Mouse (Mus musculus) spleen, adult 2 months (tissue): ENCODE data around the gene Tcf3. TPM values are rescaled to one million over a fixed set of nuclear protein-coding genes. Genes with fewer than 3 reads are reported as not detected.

Experiments
- DNase-seq, 2 experiments: peaks; one replicate each; pipeline versions ENCODE4 v3.0.0 to v3.0.0-alpha.2; 2012 to 2021; ENCODE audit warnings: low spot score in 2 of 2, low read depth in 1 of 2
- H3K27ac ChIP-seq: fragments of 200-500 bp; 2 replicates; pipeline ENCODE4 v1.5.1; 2012; ENCODE audit warnings: low read length, inconsistent platforms; ENCODE audit not compliant: insufficient read depth
- H3K27me3 ChIP-seq: fragments of 200-500 bp; 2 replicates; pipeline ENCODE4 v1.6.1; 2012; ENCODE audit warnings: mild to moderate bottlenecking, moderate library complexity, low read length, inconsistent platforms; ENCODE audit not compliant: control insufficient read depth, insufficient read depth
- H3K36me3 ChIP-seq: fragments of 200-500 bp; 2 replicates; pipeline ENCODE4 v1.6.1; 2012; ENCODE audit warnings: mild to moderate bottlenecking, low read length, inconsistent platforms; ENCODE audit not compliant: control insufficient read depth, insufficient read depth
- H3K4me1 ChIP-seq: fragments of 200-500 bp; 2 replicates; pipeline ENCODE4 v1.6.1; 2011; ENCODE audit warnings: inconsistent platforms; ENCODE audit not compliant: control insufficient read depth, insufficient read depth, insufficient read length
- H3K4me3 ChIP-seq: fragments of 200-500 bp; 2 replicates; pipeline ENCODE4 v1.5.1; 2011; ENCODE audit warnings: mild to moderate bottlenecking, inconsistent platforms; ENCODE audit not compliant: insufficient read depth, insufficient read length; ENCODE audit errors: extremely low read depth
- CTCF ChIP-seq: fragments of 200-500 bp; IDR thresholded peaks from 2 replicates; pipeline ENCODE4 v1.5.1; 2011; ENCODE audit warnings: mild to moderate bottlenecking, inconsistent platforms; ENCODE audit not compliant: insufficient read depth, insufficient read length, insufficient replicate concordance; ENCODE audit errors: extremely low read depth
- POLR2A ChIP-seq: fragments of 200-500 bp; IDR thresholded peaks from 2 replicates; pipeline ENCODE4 v1.6.1; 2011; ENCODE audit warnings: low read depth, low read length, inconsistent platforms
- WGBS: fragments of 180-500 bp; shearing (Covaris S2); methylation state at CpG from one replicate; pipeline ENCODE4 v1.1.7; 2018; 5-methylcytosine and 5-hydroxymethylcytosine counted together
- polyA plus RNA-seq: library from polyadenylated mRNA; depleted of rRNA; stranded (reverse); fragments of >200 nt; gene quantifications from 2 replicates; pipeline ENCODE4 v1.2.3, GENCODE M21; 2012

Gene Tcf3
- polyA plus RNA-seq, 1 experiment, result 173 TPM

- Histone ChIP-seq H3K27ac (no peak overlapping the region), H3K4me1 (peaks cover 26% of the 10 kb centered on the region), H3K36me3 (peaks cover 18% of the 10 kb centered on the region), H3K27me3 (peaks cover 8% of the 10 kb centered on the region), H3K4me3 (no peak overlapping the region)
- 41% methylated on average over 2 of the region's 2 CpGs for WGBS
- DNase-seq, result no peak
- TF ChIP-seq POLR2A (no peak), CTCF (no peak)
Measured at GRCm38 (mm10) chr10:80388731-80389130, 44.7 kb downstream of the Tcf3 start.

- peaks cover 26% of the 10 kb centered on the region for H3K4me1 ChIP-seq
- peaks cover 8% of the 10 kb centered on the region for H3K27me3 ChIP-seq
- H3K27ac ChIP-seq, result no peak within 1 kb of the TSS
- DNase-seq, result peak; percentile 54 to 86
- H3K36me3 ChIP-seq, result peaks cover 6% of the 10 kb centered on the region
- TF ChIP-seq POLR2A (peak; percentile 45), CTCF (no peak)
- 9% methylated on average over 34 of the region's 61 CpGs for WGBS
- peak within 1 kb of the TSS; percentile 78 for H3K4me3 ChIP-seq
Measured at GRCm38 (mm10) chr10:80387522-80387959, 45.9 kb downstream of the Tcf3 start, which contains the start of gene Mex3d. Gene Mex3d (minus strand): TSS chr10:80387659.

GRCm38 (mm10) chr10:80386735-80387471 lies 46.5 kb downstream of the Tcf3 start:
- Histone ChIP-seq H3K27ac (no peak overlapping the region), H3K27me3 (peaks cover 8% of the 10 kb centered on the region), H3K4me1 (peaks cover 26% of the 10 kb centered on the region), H3K4me3 (peak overlapping the region; percentile 63), H3K36me3 (peaks cover 4% of the 10 kb centered on the region)
- TF ChIP-seq POLR2A, result no peak
- no peak for TF ChIP-seq CTCF
- 3% methylated on average over 84 of the region's 94 CpGs for WGBS
- no peak for DNase-seq

GRCm38 (mm10) chr10:80385811-80386734 lies 47.4 kb downstream of the Tcf3 start:
- peaks cover 26% of the 10 kb centered on the region for H3K4me1 ChIP-seq
- TF ChIP-seq CTCF (no peak), POLR2A (no peak)
- DNase-seq, result no peak
- no peak overlapping the region for H3K27ac ChIP-seq
- 38% methylated on average over 34 of the region's 34 CpGs for WGBS
- H3K36me3 ChIP-seq, result peaks cover 12% of the 10 kb centered on the region
- peaks cover 8% of the 10 kb centered on the region for H3K27me3 ChIP-seq
- peak overlapping the region; percentile 63 for H3K4me3 ChIP-seq

GRCm38 (mm10) chr10:80385310-80385709 lies 48.1 kb downstream of the Tcf3 start:
- no peak overlapping the region for H3K27ac ChIP-seq
- TF ChIP-seq CTCF (no peak), POLR2A (no peak)
- DNase-seq, result no peak
- H3K27me3 ChIP-seq, result peaks cover 8% of the 10 kb centered on the region
- peaks cover 26% of the 10 kb centered on the region for H3K4me1 ChIP-seq
- WGBS, result 81% methylated on average over 7 of the region's 7 CpGs
- no peak overlapping the region for H3K4me3 ChIP-seq
- H3K36me3 ChIP-seq, result peaks cover 13% of the 10 kb centered on the region

GRCm38 (mm10) chr10:80384709-80385108 lies 48.7 kb downstream of the Tcf3 start:
- DNase-seq, result no peak
- TF ChIP-seq POLR2A (no peak), CTCF (no peak)
- 76% methylated on average over 7 of the region's 7 CpGs for WGBS
- Histone ChIP-seq H3K27ac (no peak overlapping the region), H3K4me1 (peaks cover 26% of the 10 kb centered on the region), H3K4me3 (no peak overlapping the region), H3K36me3 (peaks cover 13% of the 10 kb centered on the region), H3K27me3 (peaks cover 8% of the 10 kb centered on the region)
